Mouse (Mus musculus): ENCODE results near the gene Tmc8. TPM values are rescaled to one million over a fixed set of nuclear protein-coding genes. Genes with fewer than 3 reads are reported as not detected.
"Not testable (repeated sequence)": the region's sequence is repeated elsewhere in the genome, so short reads cannot be mapped to it uniquely, and the experiment has no call there.

Gene Tmc8
- total RNA-seq, 2 experiments from 2014 or later, result 0.79 to 1.5 TPM

DNA sequence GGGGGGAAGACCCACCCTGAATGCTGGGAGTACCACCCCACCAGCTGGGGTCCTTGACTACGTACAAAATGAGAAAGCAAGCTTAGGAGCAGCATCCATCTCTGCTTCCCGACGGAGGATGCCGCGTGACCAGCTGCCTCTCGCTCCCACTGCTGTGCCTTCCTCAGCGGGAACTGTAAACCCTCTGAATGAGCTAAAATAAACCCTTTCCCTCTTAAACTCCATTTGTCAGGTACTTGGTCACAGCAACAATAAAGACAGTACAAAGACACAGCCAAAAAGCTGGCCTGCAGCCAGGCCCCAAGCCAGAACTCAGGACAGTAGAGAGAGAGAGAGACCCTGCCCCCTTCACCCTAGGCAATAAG lies 12.2 kb upstream of the Tmc8 start:
- intact Hi-C loops (cut with DNase I), result no loop called here

GRCm38 (mm10) chr11:117770407-117770806 lies 11.5 kb upstream of the Tmc8 start:
- intact Hi-C loops (cut with DNase I), result no loop called here
- DNase-seq (ENCODE audit: extremely low spot score in 1 of 2, low spot score in 2 of 2), result no peak

More for the DNA sequence above, 12.2 kb upstream of the Tmc8 start:
- DNase-seq (ENCODE audit: extremely low spot score in 1 of 2, low spot score in 2 of 2), result peak in 1 of 2 experiments; percentile 22

- DNase-seq (ENCODE audit: extremely low spot score in 1 of 2, low spot score in 2 of 2), result no peak
- intact Hi-C loops (cut with DNase I), result no loop called here
Measured at GRCm38 (mm10) chr11:117772352-117772751, 9.5 kb upstream of the Tmc8 start.

DNA sequence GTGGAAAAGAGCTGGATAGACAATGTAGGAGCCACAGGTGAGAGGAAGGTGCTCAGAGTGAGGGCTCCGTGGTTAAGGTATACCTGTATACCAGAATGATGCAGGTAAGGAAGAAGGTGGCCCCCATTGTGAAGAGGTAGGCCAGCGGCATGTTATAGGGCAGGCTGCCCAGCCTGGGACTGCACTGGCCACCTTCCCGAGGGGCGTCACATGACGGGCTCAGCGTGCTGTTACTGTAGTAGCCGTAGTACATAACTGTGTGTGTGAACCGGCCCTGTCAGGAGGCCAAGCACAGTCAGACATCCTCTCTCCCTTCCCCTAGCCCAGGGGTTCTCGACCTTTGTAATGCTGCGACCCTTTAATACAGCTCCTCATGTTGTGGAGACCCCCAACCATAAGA lies 7.0 kb upstream of the Tmc8 start:
- intact Hi-C loops (cut with DNase I), result no loop called here
- no peak for DNase-seq (ENCODE audit: extremely low spot score in 1 of 2, low spot score in 2 of 2)

- no peak for DNase-seq (ENCODE audit: extremely low spot score in 1 of 2, low spot score in 2 of 2)
- intact Hi-C loops (cut with DNase I), result no loop called here
Measured at GRCm38 (mm10) chr11:117775540-117775939, 6.3 kb upstream of the Tmc8 start.

DNA sequence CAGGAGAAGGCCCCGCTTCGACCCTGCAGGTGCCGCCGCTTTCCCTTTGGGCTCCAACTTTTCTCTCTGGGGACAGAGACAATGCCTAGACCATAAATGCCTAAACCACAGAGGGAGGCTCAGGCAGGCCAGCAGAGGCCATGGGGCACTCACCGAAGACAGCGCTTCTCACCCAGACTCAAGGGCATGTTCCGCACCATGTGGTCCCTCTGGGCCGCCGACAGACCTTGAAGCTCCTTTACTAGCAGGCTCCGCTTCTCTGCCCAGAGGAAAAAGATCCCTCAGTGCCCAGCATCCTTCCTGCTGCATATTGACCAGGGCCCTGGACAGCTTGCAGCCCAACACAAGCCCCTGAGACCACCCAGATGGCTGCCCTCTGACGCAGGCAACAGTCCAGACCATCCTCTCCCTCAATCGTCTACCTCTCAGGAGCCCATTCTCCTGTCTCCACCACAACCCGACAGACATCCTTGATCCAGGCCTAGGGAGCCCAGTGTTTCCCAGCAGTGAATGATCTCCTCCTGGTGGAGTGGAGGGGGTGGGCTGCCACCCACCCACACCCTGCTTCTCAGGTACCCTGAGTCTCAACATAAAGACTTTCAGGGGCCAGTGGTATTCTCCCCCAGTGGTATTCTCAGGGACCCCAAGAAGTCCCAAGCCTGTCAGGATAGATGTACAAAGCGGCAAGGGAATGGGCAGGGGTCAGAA lies 5.6 kb upstream of the Tmc8 start:
- DNase-seq (ENCODE audit: extremely low spot score in 1 of 2, low spot score in 2 of 2), result no peak
- intact Hi-C loops (cut with DNase I), result no loop called here

DNA sequence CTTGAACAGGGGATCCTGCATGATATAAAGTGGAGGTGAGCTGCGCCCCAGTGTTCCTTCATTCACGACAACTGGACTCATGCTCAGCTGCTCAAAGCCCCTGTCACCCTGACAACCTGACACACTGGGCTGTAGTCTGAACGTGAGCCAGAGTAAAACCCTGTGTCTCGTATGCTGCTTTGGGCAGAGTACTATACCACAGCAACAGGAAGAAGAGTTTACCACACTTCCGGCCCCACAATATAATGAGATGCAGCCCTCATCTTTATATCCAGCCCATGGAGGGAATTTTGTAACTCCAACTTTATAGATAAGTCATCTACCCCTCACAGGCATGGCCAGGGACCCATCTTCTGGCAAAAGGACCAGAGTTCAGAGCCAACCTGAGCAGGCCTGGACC lies 4.8 kb upstream of the Tmc8 start:
- intact Hi-C loops (cut with DNase I), result no loop called here
- DNase-seq (ENCODE audit: extremely low spot score in 1 of 2, low spot score in 2 of 2), result no peak

GRCm38 (mm10) chr11:117778031-117778430 lies 3.8 kb upstream of the Tmc8 start:
- no peak for DNase-seq (ENCODE audit: extremely low spot score in 1 of 2, low spot score in 2 of 2)
- intact Hi-C loops (cut with DNase I), result no loop called here

DNA sequence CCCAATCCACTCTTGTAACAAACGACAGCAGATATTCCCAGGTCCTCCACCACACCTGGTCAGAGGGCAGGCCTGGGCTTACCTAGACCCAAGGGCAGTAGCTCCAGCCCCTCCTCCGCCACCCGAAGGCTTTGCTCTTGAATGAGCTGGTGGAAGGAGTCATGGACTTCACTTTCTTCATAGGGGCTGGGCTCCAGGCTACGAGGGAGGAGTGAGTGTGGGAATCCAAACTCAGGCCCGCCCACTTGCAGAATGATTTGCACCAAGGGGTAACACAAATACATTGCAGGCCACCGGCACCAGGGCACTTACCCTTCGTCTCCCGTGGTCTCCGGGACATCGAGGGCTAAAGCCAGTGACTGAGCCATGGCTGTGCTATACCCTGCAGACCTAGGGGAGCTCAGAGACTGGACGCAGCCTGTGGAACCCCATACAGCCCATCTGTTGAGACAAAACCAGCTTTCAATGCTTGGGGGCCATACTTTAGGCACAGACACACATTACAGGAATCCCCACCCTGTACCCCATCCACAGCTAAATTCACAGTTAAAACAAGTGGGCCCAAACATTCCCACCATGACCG lies 2.9 kb upstream of the Tmc8 start:
- peak in 1 of 2 experiments; percentile 53 for DNase-seq (ENCODE audit: extremely low spot score in 1 of 2, low spot score in 2 of 2)
- intact Hi-C loops (cut with DNase I), result no loop called here

DNA sequence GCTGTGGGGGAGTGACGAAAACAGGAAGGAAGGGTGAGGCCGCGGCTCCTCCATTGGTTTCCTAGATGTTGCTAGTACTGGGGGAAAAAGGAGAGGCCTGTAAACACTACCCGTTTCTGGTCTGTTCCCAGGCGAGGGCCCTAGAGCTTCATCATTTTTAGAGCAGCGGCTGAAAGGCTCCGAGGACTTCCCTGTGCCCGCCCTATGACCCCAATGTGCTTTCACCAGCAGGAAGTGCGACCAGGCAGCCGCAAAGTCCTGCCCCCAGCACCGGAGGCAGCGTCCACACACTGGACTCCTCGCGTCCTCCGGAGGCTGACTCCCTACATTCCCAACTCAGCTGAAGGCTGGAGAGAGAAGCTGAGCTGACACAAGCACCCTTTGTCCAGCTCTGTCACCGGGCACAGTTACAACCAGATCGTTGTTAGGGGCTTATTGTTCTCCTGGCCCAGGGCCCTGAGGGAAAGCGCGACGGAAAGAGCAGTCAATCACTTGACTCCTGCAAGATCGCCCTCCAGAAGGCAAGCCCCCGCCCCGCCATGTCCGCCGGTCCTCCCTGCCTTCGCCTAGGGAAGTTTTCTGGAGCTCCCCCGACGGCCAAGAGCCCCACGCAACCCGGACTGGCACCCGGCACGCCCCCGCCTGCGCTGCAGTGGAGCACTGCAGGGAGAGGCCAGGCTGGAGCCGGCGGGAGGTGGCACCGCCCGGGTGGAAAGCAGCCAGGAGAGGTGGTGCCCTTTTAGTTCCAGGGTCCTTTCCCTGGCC lies 2.3 kb upstream of the Tmc8 start:
- peak in 1 of 2 experiments; percentile 88 for DNase-seq (ENCODE audit: extremely low spot score in 1 of 2, low spot score in 2 of 2)
- intact Hi-C loops (cut with DNase I), result no loop called here

DNA sequence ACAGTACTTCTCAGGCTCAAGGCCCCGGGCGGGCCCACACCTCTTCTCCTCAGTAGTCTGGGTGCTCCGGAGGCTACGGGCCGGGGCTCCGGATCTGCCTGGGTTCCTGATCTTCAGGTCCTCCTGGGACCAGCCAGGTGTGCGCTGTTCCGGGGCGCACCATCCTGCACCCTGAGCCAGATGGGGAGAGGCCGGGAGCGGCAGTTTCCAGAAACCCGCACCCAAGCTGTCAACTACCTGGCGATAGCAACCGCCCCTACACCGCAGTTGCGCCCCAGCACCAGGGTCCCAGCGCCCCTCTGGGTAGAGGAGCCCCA lies 1.7 kb upstream of the Tmc8 start:
- intact Hi-C loops (cut with DNase I), result no loop called here
- no peak for DNase-seq (ENCODE audit: extremely low spot score in 1 of 2, low spot score in 2 of 2)

- DNase-seq (ENCODE audit: extremely low spot score in 1 of 2, low spot score in 2 of 2), result peak in 1 of 2 experiments; percentile 86
- intact Hi-C loops (cut with DNase I), result no loop called here
Measured at GRCm38 (mm10) chr11:117780582-117781111, 1.2 kb upstream of the Tmc8 start.

- intact Hi-C loops (cut with DNase I), result no loop called here
- DNase-seq (ENCODE audit: extremely low spot score in 1 of 2, low spot score in 2 of 2), result peak in 1 of 2 experiments; percentile 81
Measured at GRCm38 (mm10) chr11:117781199-117781821, 566 bp upstream of the Tmc8 start.

GRCm38 (mm10) chr11:117782705-117783034 lies 794 bp downstream of the Tmc8 start:
- no peak for DNase-seq (ENCODE audit: extremely low spot score in 1 of 2, low spot score in 2 of 2)
- intact Hi-C loops (cut with DNase I), result no loop called here

DNA sequence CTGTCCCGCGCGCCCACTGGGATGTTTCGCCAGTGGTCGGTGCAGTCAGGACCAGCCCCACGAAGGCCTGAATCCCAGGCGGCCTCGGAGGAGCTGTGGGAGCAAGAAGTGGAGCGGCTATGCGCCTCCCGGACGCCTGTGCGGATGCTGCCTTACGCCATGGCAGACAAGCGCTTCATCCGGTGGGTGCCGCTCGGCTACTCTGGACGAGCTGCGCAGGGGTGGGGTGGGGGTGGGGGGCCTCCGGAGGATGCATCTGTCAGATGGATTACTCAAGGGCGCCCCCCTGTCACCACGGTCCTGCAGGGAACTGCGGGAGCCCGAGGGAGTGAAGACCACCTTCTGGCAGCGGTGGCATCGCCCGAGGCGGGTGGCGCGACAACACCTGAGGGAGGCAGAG lies 1.2 kb downstream of the Tmc8 start:
- DNase-seq (ENCODE audit: extremely low spot score in 1 of 2, low spot score in 2 of 2), result peak; percentile 61 to 87
- intact Hi-C loops (cut with DNase I), result no loop called here

GRCm38 (mm10) chr11:117783683-117784309 lies 1.9 kb downstream of the Tmc8 start:
- intact Hi-C loops (cut with DNase I), result no loop called here
- DNase-seq (ENCODE audit: extremely low spot score in 1 of 2, low spot score in 2 of 2), result peak in 1 of 2 experiments; percentile 65

- intact Hi-C loops (cut with DNase I), result no loop called here
- DNase-seq (ENCODE audit: extremely low spot score in 1 of 2, low spot score in 2 of 2), result peak in 1 of 2 experiments; percentile 71
Measured at GRCm38 (mm10) chr11:117786294-117786693, 4.4 kb downstream of the Tmc8 start.

- DNase-seq (ENCODE audit: extremely low spot score in 1 of 2, low spot score in 2 of 2); intact Hi-C loops (cut with DNase I): not testable (repeated sequence)
Measured at GRCm38 (mm10) chr11:117788481-117788880, 6.6 kb downstream of the Tmc8 start.

- intact Hi-C loops (cut with DNase I), result no loop called here
- peak in 1 of 2 experiments; percentile 74 for DNase-seq (ENCODE audit: extremely low spot score in 1 of 2, low spot score in 2 of 2)
Measured at GRCm38 (mm10) chr11:117790286-117790685, 8.4 kb downstream of the Tmc8 start.

Data from left cerebral cortex, postnatal 10 days (tissue).